Mouse (Mus musculus): Measurements from ENCODE around the gene Abcc1.

- no peak for TF ChIP-seq CTCF (IDR thresholded peaks at IDR 0.05; ENCODE audit: extremely low read depth, insufficient read length, insufficient replicate concordance, low read depth, low read length)
- no peak for TF ChIP-seq POLR2A (IDR thresholded peaks at IDR 0.05; ENCODE audit: low read depth, low read length)
Measured at GRCm38 (mm10) chr16:14357859-14358258, 3.5 kb upstream of the Abcc1 start.

Data from small intestine, adult 2 months (tissue).